Mouse (Mus musculus): ENCODE data around the gene Clstn1. TPM values are rescaled to one million over a fixed set of nuclear protein-coding genes. Genes with fewer than 3 reads are reported as not detected.

Gene Clstn1
- polyA plus RNA-seq, 1 experiment = 111 TPM

GRCm38 (mm10) chr4:149550866-149551265 is 35.4 kb upstream of the Clstn1 start:
- H3K4me1 ChIP-seq (ENCODE audit: control insufficient read depth, insufficient read depth, low read length) = no peaks in the 10 kb centered on the region
- TF ChIP-seq CTCF (IDR thresholded peaks at IDR 0.05; ENCODE audit: insufficient read depth, low read length) (no peak), POLR2A (IDR thresholded peaks at IDR 0.05; ENCODE audit: borderline replicate concordance, extremely low read depth, low read depth, low read length) (no peak)
- no peak overlapping the region for H3K4me3 ChIP-seq (replicated peaks; ENCODE audit: extremely low read depth, low read depth, low read length)
- DNase-seq = no peak
- WGBS = 84% methylated on average over 5 of the region's 5 CpGs

GRCm38 (mm10) chr4:149551696-149552095 is 34.6 kb upstream of the Clstn1 start:
- Histone ChIP-seq H3K4me3 (replicated peaks; ENCODE audit: extremely low read depth, low read depth, low read length) (no peak overlapping the region), H3K4me1 (ENCODE audit: control insufficient read depth, insufficient read depth, low read length) (no peaks in the 10 kb centered on the region)
- 70% methylated on average over 5 of the region's 5 CpGs for WGBS
- no peak for DNase-seq
- TF ChIP-seq CTCF (IDR thresholded peaks at IDR 0.05; ENCODE audit: insufficient read depth, low read length) = no peak

GRCm38 (mm10) chr4:149553834-149554233 is 32.4 kb upstream of the Clstn1 start:
- Histone ChIP-seq H3K4me3 (replicated peaks; ENCODE audit: extremely low read depth, low read depth, low read length) (no peak overlapping the region), H3K4me1 (ENCODE audit: control insufficient read depth, insufficient read depth, low read length) (no peaks in the 10 kb centered on the region; the same call in none of the 2 replicates)
- TF ChIP-seq POLR2A (IDR thresholded peaks at IDR 0.05; ENCODE audit: borderline replicate concordance, extremely low read depth, low read depth, low read length) (no peak), CTCF (IDR thresholded peaks at IDR 0.05; ENCODE audit: insufficient read depth, low read length) (no peak)
- WGBS = 73% methylated on average over 7 of the region's 7 CpGs
- no peak for DNase-seq

- TF ChIP-seq POLR2A (IDR thresholded peaks at IDR 0.05; ENCODE audit: borderline replicate concordance, extremely low read depth, low read depth, low read length) (no peak), CTCF (IDR thresholded peaks at IDR 0.05; ENCODE audit: insufficient read depth, low read length) (no peak)
- 85% methylated on average over 4 of the region's 4 CpGs for WGBS
- H3K4me1 ChIP-seq (ENCODE audit: control insufficient read depth, insufficient read depth, low read length) = no peaks in the 10 kb centered on the region; the same call in none of the 2 replicates
- no peak for DNase-seq
- no peak overlapping the region for H3K4me3 ChIP-seq (replicated peaks; ENCODE audit: extremely low read depth, low read depth, low read length)
These were observed 30.2 kb upstream of the Clstn1 start for GRCm38 (mm10) chr4:149556111-149556510.

GRCm38 (mm10) chr4:149557905-149558304 is 28.4 kb upstream of the Clstn1 start:
- Histone ChIP-seq H3K4me1 (ENCODE audit: control insufficient read depth, insufficient read depth, low read length) (peaks cover 3% of the 10 kb centered on the region), H3K4me3 (replicated peaks; ENCODE audit: extremely low read depth, low read depth, low read length) (no peak overlapping the region)
- TF ChIP-seq POLR2A (IDR thresholded peaks at IDR 0.05; ENCODE audit: borderline replicate concordance, extremely low read depth, low read depth, low read length) (no peak), CTCF (IDR thresholded peaks at IDR 0.05; ENCODE audit: insufficient read depth, low read length) (no peak)
- 78% methylated on average over 5 of the region's 5 CpGs for WGBS
- no peak for DNase-seq

GRCm38 (mm10) chr4:149558389-149558788 is 27.9 kb upstream of the Clstn1 start:
- no peak overlapping the region for H3K4me3 ChIP-seq (replicated peaks; ENCODE audit: extremely low read depth, low read depth, low read length)
- DNase-seq = no peak
- WGBS = 43% methylated on average over 3 of the region's 3 CpGs
- TF ChIP-seq CTCF (IDR thresholded peaks at IDR 0.05; ENCODE audit: insufficient read depth, low read length) (no peak), POLR2A (IDR thresholded peaks at IDR 0.05; ENCODE audit: borderline replicate concordance, extremely low read depth, low read depth, low read length) (no peak)
- H3K4me1 ChIP-seq (ENCODE audit: control insufficient read depth, insufficient read depth, low read length) = peaks cover 3% of the 10 kb centered on the region

GRCm38 (mm10) chr4:149561392-149561791 is 24.9 kb upstream of the Clstn1 start:
- no peak for TF ChIP-seq CTCF (IDR thresholded peaks at IDR 0.05; ENCODE audit: insufficient read depth, low read length)
- no peak for TF ChIP-seq POLR2A (IDR thresholded peaks at IDR 0.05; ENCODE audit: borderline replicate concordance, extremely low read depth, low read depth, low read length)
- peaks cover 7% of the 10 kb centered on the region for H3K4me1 ChIP-seq (ENCODE audit: control insufficient read depth, insufficient read depth, low read length)
- H3K4me3 ChIP-seq (replicated peaks; ENCODE audit: extremely low read depth, low read depth, low read length) = no peak overlapping the region
- WGBS = 83% methylated on average over 4 of the region's 4 CpGs
- no peak for DNase-seq

GRCm38 (mm10) chr4:149561986-149562904 is 24.0 kb upstream of the Clstn1 start:
- no peak for TF ChIP-seq POLR2A (IDR thresholded peaks at IDR 0.05; ENCODE audit: borderline replicate concordance, extremely low read depth, low read depth, low read length)
- TF ChIP-seq CTCF (IDR thresholded peaks at IDR 0.05; ENCODE audit: insufficient read depth, low read length) = no peak
- Histone ChIP-seq H3K4me1 (ENCODE audit: control insufficient read depth, insufficient read depth, low read length) (peaks cover 7% of the 10 kb centered on the region), H3K4me3 (replicated peaks; ENCODE audit: extremely low read depth, low read depth, low read length) (peak overlapping the region; percentile 33)
- peak; percentile 24 for DNase-seq
- WGBS = 35% methylated on average over 21 of the region's 21 CpGs

- Histone ChIP-seq H3K4me1 (ENCODE audit: control insufficient read depth, insufficient read depth, low read length) (peaks cover 9% of the 10 kb centered on the region), H3K4me3 (replicated peaks; ENCODE audit: extremely low read depth, low read depth, low read length) (peak overlapping the region; percentile 33)
- 29% methylated on average over 7 of the region's 7 CpGs for WGBS
- DNase-seq = no peak
- TF ChIP-seq CTCF (IDR thresholded peaks at IDR 0.05; ENCODE audit: insufficient read depth, low read length) (no peak), POLR2A (IDR thresholded peaks at IDR 0.05; ENCODE audit: borderline replicate concordance, extremely low read depth, low read depth, low read length) (no peak)
These were observed 23.3 kb upstream of the Clstn1 start for GRCm38 (mm10) chr4:149562905-149563347.

GRCm38 (mm10) chr4:149563941-149564361 is 22.3 kb upstream of the Clstn1 start:
- no peak for DNase-seq
- TF ChIP-seq CTCF (IDR thresholded peaks at IDR 0.05; ENCODE audit: insufficient read depth, low read length) = no peak
- no peak for TF ChIP-seq POLR2A (IDR thresholded peaks at IDR 0.05; ENCODE audit: borderline replicate concordance, extremely low read depth, low read depth, low read length)
- 83% methylated on average over 10 of the region's 10 CpGs for WGBS
- Histone ChIP-seq H3K4me1 (ENCODE audit: control insufficient read depth, insufficient read depth, low read length) (peaks cover 9% of the 10 kb centered on the region), H3K4me3 (replicated peaks; ENCODE audit: extremely low read depth, low read depth, low read length) (no peak overlapping the region)

Data from lung, adult 2 months (tissue).